Mouse (Mus musculus) lung, adult 2 months (tissue): ENCODE data around the gene Gramd4.

Source experiments
- CTCF ChIP-seq: fragments of 200-500 bp; IDR thresholded peaks from 2 replicates; pipeline ENCODE4 v1.5.1; 2011; ENCODE audit warnings: mild to moderate bottlenecking, low read length, control low read depth; ENCODE audit not compliant: insufficient read depth
- POLR2A ChIP-seq: fragments of 200-500 bp; IDR thresholded peaks from 2 replicates; pipeline ENCODE4 v1.6.1; 2011; ENCODE audit warnings: low read depth, mild to moderate bottlenecking, control low read depth, low read length, borderline replicate concordance; ENCODE audit errors: extremely low read depth

- no peak for TF ChIP-seq CTCF
- TF ChIP-seq POLR2A, result no peak
These were observed 99.0 kb downstream of the Gramd4 start for GRCm38 (mm10) chr15:86156492-86156891.
